Mouse (Mus musculus) megakaryocyte progenitor cell, adult 5-6 weeks (primary cell): ENCODE measurements around the gene Bcl9. TPM values are rescaled to one million over a fixed set of nuclear protein-coding genes. Genes with fewer than 3 reads are reported as not detected.

Experiments used
- ATAC-seq: replicated peaks from 2 replicates; pipeline ENCODE4 v1.8.0; 2016; ENCODE audit warnings: mild to moderate bottlenecking, moderate TSS enrichment, inconsistent platforms; ENCODE audit not compliant: poor library complexity
- total RNA-seq, 2 experiments: library from RNA; stranded (forward) in 1 of 2; stranded (reverse) in 1 of 2; fragments of 157-497, 149-512 nt in 1 of 2; fragments of 200-1000 nt in 1 of 2; gene quantifications; 2 replicates each; pipeline versions ENCODE4 v1.2.3 to v1.2.4; 2015 to 2017

The Bcl9 gene
- total RNA-seq, 2 experiments from 2014 or later, result 6.5 to 20.1 TPM

- ATAC-seq, result peak; percentile 86
Observed at GRCm38 (mm10) chr3:97185098-97185860, 112.4 kb downstream of the Bcl9 start.

GRCm38 (mm10) chr3:97183810-97184209, 113.9 kb downstream of the Bcl9 start:
- peak; percentile 65; the same call in 1 of the 2 replicates for ATAC-seq

DNA sequence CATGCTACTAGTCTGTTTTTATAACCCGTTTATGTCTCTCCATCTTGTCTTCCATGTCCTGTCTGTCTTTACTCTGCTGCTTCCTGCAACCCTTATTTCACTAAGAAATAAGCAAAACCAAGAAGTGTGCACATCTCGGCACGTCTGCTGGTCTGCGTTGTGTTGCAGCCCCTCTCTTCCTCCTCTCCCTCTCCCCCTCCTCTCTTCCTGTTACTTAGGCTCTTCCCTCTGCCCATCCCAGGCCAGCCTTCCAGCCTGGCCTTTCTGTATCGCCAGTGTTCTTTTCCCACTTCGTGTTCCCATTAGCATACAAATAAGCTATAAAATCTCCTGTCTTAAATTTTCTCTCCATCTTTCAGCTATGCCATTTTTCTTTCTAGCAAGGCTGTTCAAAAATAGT, 117.2 kb downstream of the Bcl9 start:
- ATAC-seq, result no peak

DNA sequence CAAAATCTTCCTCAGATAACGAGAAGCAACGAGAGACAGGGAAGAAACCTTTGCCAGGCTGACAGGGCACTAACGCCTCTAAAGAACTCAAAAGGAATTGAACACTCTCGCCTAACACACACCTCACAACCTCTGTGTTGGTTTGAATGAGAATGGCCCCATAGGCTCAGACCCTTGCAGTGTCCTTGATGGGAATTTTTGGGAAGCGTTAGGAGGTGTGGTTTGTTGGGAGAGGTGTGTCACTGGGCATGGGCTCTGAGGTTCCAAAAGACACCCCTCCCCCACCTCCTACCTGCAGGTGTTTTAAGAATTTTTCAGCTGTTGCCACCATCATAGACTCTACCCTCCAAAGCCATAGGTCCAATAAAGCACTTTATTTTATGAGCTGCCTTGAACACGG, 118.8 kb downstream of the Bcl9 start:
- no peak for ATAC-seq

DNA sequence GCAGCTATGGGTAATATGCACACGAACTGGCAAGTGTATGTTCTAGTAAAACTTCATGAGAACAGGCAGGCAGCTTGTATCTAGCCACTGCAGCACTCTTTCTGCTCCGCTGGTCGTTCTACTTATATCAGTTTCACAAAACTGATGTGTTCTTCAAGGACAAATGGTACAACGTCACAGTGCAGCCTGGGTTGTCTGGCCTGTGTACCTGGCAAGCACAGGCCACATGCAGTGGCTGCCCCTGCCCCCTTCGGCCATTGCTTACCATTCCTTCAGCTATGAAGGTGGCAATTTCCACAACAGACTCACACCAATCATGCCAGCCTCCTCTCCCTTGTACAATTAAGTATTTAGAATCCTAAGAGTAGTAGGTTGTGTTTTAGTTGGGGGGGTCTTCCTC, 125.1 kb downstream of the Bcl9 start:
- ATAC-seq, result no peak

DNA sequence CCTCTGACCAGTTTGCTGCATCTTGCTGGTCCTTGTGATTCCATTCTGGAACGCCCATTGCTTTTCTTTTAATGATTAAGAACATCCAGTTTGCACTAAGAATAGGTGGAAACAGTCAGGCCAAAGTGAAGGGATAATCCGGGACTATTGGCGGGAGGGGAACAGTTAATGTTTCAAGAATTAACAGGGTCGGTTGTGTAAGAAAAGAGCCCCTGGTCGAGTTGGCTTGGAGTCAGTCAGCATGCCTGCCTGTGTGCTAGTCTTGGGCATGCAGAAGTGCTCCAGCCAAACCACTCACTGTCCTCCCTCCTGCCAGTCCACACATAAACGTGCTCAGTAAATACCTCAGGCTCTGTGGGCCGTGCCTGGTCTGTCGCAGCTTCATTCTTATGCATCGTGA, 125.5 kb downstream of the Bcl9 start:
- ATAC-seq, result no peak

DNA sequence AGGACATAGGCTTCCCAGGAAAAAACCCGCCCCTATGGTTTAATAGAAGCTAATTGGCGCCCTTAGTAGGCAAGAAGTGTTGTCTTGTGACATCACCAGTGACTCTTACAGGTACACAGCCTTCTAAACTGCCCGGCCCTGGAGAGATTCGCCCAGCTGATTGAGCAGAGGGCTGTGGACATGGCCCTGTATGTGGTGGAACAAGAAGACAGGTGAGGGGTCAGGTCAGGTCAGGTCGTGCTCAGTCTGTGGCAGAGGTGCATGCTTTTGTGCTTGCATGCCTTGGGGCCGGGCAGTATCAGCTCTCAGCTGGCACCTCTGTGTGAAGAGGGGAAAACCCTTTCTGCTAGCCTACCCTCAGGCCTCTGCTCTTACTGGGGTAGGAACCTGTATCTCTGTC, 126.2 kb downstream of the Bcl9 start:
- ATAC-seq, result no peak

GRCm38 (mm10) chr3:97167126-97167525, 130.6 kb downstream of the Bcl9 start:
- no peak for ATAC-seq

DNA sequence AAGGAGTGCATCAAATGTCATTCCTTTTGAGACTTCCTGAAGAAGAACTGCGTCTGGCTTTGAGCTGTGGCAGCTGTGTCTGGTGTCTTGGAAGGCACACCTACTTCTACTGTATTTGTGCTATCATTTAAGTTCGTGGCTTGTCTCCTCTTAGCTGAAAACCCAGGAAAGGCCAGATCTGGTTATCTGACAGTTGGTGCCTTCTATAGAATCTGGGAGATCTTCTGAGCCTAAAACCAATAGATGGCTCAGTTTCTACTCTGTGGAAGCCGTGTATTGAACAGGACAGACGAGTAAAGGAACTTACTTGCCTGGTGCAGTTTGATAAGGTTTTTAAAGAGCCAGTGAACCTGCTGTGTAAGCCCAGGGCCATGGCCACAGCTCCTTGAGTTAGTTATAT, 133.2 kb downstream of the Bcl9 start:
- ATAC-seq, result peak; percentile 77

DNA sequence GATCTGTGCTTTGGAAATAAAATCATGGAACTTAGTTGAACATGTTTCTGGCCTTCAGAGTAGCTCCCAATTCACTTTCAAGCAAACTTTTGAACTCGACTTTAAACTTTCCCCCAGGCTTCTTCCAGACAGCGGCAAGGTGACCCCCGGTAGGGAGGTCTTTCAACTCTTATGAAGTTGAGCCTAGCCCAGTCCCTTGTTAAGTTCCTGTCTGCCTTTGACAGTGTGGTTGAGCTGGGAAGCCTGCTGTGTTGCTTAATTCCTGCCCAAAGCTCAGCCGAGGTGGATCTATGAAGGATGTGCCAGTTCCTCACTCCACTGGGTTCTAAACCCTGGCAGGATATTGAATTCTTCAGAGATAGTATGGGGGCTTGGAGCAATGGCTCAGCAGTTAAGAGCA, 135.9 kb downstream of the Bcl9 start:
- no peak for ATAC-seq

DNA sequence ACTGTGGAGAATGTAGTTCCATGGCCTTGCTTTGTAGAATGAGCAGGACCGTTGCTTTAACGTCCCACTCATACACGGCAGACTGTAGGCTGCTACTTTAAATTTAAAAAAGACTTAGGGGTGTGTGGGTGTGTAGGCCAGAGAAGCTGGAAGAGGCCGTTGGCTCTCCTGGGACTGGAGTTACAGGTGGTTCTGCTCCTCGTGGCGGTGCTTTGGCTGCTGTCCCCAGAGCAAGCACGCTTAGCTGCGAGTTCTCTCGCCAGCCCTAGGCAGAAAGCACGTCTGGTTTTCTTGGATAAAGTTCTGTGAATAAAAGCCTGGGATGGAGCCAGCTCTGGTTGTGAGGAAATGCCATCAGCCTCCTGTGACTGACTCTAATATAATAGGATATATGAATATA, 136.8 kb downstream of the Bcl9 start:
- no peak for ATAC-seq

- ATAC-seq, result no peak
Observed at GRCm38 (mm10) chr3:97159986-97160385, 137.7 kb downstream of the Bcl9 start.

DNA sequence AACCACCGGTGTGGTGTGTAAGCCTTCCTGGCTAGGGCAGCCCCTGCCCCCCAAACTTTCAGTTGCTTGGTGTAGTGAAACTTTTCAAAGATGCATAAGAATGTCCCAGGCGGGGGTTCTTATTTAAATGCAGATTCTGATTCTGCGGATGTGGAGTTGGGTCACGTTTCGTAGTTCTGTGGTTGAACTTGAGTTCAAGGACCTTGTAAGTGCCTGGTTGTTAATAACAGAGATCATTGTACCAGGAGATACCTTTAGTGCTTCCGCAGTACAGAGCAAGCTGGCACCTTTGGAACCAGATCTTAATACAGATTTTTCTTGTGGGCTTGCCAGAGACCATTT, 138.2 kb downstream of the Bcl9 start:
- no peak for ATAC-seq

- ATAC-seq, result peak; percentile 82
Observed at GRCm38 (mm10) chr3:97158611-97159508, 138.9 kb downstream of the Bcl9 start, which contains the start of gene Acp6. Gene Acp6, plus strand, starts transcription at chr3:97158777.

DNA sequence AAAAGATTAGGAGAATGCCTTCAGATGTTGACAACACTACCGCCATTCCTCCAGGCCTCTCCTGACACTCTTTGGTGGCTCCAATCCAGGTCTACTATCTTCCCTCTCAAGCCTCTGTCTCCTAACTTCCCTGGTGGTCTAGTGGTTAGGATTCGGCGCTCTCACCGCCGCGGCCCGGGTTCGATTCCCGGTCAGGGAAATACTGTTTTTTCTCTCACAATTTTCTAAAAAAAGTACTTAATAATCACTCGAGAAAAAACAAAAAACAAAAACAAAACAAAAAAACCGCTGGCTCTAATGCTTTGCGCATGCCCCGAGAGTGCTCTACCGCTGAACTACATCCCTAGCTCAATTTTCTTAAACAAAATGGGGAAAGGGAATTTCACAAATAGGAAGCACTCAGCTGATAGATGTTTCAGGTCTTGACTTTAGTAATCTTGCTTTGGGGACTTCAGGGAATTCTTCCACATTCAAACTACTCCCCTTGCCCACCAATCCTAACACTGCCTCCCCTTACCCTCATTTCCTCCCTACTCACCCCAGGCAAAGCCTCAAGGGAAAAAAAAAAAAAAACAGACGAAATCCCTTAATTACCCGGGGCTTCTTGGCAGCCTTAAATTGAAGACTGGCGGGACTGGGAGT, 139.6 kb downstream of the Bcl9 start:
- peak; percentile 56 for ATAC-seq

- no peak for ATAC-seq
Observed at GRCm38 (mm10) chr3:97157308-97157707, 140.4 kb downstream of the Bcl9 start.

- ATAC-seq, result no peak
Observed at GRCm38 (mm10) chr3:97156431-97156830, 141.3 kb downstream of the Bcl9 start.
